Mouse (Mus musculus): ENCODE results near the gene Siae.

DNA sequence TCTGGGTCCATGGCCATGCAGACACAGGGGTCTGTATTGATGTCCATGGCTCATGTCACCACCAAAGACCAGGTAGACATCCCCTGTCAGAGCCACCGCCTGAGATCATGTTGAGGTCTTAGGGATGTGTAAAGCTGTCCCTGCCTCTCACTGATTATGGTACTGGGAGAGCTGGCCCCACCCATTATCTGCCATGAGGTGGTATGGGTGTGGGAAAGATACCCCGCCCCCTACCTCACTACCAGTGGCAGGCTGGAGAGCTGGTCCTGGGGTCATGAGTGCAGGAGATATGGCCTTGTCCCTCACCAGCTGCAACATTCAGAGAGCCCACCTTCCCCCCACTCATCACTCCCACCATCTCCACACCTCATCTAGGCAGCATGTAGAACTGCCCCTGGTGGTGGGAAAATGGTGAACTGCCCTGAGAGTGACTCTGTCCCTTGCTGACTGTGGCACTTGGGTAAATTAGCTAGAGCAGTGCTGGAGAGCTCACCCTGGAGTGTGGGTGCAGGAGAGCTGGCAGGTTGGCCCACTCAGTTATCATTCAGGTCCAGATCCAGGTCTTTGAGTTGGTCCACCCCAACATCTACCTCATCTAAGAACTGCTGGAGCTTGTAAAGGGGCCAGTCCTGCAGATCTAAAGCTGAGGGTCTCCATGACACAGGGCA, 45.2 kb downstream of the Siae start:
- TF ChIP-seq CTCF (IDR thresholded peaks at IDR 0.05; ENCODE audit: insufficient read depth, low read depth, low read length) (no peak), POLR2A (IDR thresholded peaks at IDR 0.05; ENCODE audit: insufficient read depth, low read depth, low read length) (no peak)
